Mouse (Mus musculus): ENCODE data around the gene Hoxa11. TPM values are rescaled to one million over a fixed set of nuclear protein-coding genes. Genes with fewer than 3 reads are reported as not detected.

Gene Hoxa11
- polyA plus RNA-seq, 1 experiment from 2014 or later: 66.3 TPM

- DNase-seq (ENCODE audit: low spot score) (peak; percentile 72), ATAC-seq (ENCODE audit: insufficient number of reproducible peaks, low FRiP score, low TSS enrichment, low read depth) (no peak)
- Histone ChIP-seq H3K4me1 (ENCODE audit: control insufficient read depth, insufficient read depth, low read length) (0 out of 2 replicates have a peak, but pooled peaks cover 9% of the 10 kb centered on the region), H3K9ac (ENCODE audit: low read length) (peak overlapping the region; percentile 93), H3K9me3 (ENCODE audit: control insufficient read depth, low read length) (no peaks in the 10 kb centered on the region), H3K27me3 (ENCODE audit: control insufficient read depth, insufficient read depth, low read length) (peaks cover 51% of the 10 kb centered on the region), H3K36me3 (ENCODE audit: control insufficient read depth, insufficient read depth, low read length) (no peaks in the 10 kb centered on the region), H3K27ac (replicated peaks; ENCODE audit: low read depth, low read length) (peak overlapping the region; percentile 96), H3K4me2 (ENCODE audit: low read depth, severe bottlenecking) (peak overlapping the region; percentile 62), H3K4me3 (ENCODE audit: low read depth, low read length) (peak overlapping the region; percentile 69)
- under 1% methylated on average over 24 of the region's 24 CpGs for WGBS
Observed at GRCm38 (mm10) chr6:52262463-52263320, 17.1 kb upstream of the Hoxa11 start.

DNA sequence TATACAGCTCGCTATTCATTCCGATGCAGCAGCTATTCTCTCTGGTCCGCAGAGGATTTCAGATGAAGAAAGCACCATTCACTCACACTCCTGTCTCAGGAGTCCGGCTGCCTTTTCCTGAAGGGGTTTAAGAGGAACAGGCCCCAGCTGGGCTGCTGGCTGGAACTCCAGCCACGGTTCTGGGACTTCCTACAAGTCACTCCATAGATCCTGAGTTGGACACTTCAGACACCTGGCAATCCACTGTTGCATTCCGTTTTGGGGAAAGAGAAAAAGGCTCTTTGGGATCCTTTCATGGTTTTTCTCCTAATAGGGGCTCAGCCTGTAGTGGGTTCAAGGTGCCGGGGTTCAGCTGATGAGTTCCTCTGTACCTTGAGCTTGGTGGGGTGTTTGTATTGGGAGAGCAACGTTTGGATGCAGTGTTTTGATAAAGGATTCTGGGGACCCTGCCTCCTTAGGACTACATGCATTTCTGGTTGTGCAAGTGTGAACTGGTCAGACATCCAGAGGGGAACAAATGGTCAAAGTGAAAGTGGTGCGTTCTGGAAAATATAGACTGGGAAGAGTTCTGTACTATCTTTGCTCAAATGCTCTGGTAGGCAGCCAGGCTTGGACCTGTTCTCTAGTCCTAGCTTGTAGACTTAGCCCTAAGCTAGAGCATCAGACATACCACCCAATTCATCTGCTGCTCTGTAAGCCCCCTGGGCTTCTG lies 16.3 kb upstream of the Hoxa11 start:
- peak overlapping the region; percentile 93 for H3K9ac ChIP-seq (ENCODE audit: low read length)
- H3K36me3 ChIP-seq (ENCODE audit: control insufficient read depth, insufficient read depth, low read length): no peaks in the 10 kb centered on the region
- H3K4me1 ChIP-seq (ENCODE audit: control insufficient read depth, insufficient read depth, low read length): 0 out of 2 replicates have a peak, but pooled peaks cover 9% of the 10 kb centered on the region
- peak overlapping the region; percentile 96 for H3K27ac ChIP-seq (replicated peaks; ENCODE audit: low read depth, low read length)
- DNase-seq (ENCODE audit: low spot score) (peak; percentile 69), ATAC-seq (ENCODE audit: insufficient number of reproducible peaks, low FRiP score, low TSS enrichment, low read depth) (no peak)
- whole genome bisulfite sequencing: 2% methylated on average over 9 of the region's 9 CpGs
- H3K4me2 ChIP-seq (ENCODE audit: low read depth, severe bottlenecking): peak overlapping the region; percentile 62
- H3K4me3 ChIP-seq (ENCODE audit: low read depth, low read length): peak overlapping the region; percentile 69
- H3K27me3 ChIP-seq (ENCODE audit: control insufficient read depth, insufficient read depth, low read length): peaks cover 51% of the 10 kb centered on the region
- no peaks in the 10 kb centered on the region for H3K9me3 ChIP-seq (ENCODE audit: control insufficient read depth, low read length)

GRCm38 (mm10) chr6:52260654-52261575 lies 15.3 kb upstream of the Hoxa11 start, which contains the start of gene Hoxa13:
TSS of gene Hoxa13 (minus strand) at chr6:52260880.
- Histone ChIP-seq H3K9ac (ENCODE audit: low read length) (peak within 1 kb of the TSS; percentile 93), H3K9me3 (ENCODE audit: control insufficient read depth, low read length) (no peaks in the 10 kb centered on the region), H3K4me3 (ENCODE audit: low read depth, low read length) (peak within 1 kb of the TSS; percentile 69), H3K4me2 (ENCODE audit: low read depth, severe bottlenecking) (peak within 1 kb of the TSS; percentile 62), H3K36me3 (ENCODE audit: control insufficient read depth, insufficient read depth, low read length) (no peaks in the 10 kb centered on the region), H3K27ac (replicated peaks; ENCODE audit: low read depth, low read length) (peak within 1 kb of the TSS; percentile 96), H3K4me1 (ENCODE audit: control insufficient read depth, insufficient read depth, low read length) (0 out of 2 replicates have a peak, but pooled peaks cover 9% of the 10 kb centered on the region), H3K27me3 (ENCODE audit: control insufficient read depth, insufficient read depth, low read length) (peaks cover 45% of the 10 kb centered on the region)
- peak; percentile 81 for DNase-seq (ENCODE audit: low spot score)
- under 1% methylated on average over 29 of the region's 72 CpGs for WGBS
- ATAC-seq (ENCODE audit: insufficient number of reproducible peaks, low FRiP score, low TSS enrichment, low read depth): peak; percentile 74

DNA sequence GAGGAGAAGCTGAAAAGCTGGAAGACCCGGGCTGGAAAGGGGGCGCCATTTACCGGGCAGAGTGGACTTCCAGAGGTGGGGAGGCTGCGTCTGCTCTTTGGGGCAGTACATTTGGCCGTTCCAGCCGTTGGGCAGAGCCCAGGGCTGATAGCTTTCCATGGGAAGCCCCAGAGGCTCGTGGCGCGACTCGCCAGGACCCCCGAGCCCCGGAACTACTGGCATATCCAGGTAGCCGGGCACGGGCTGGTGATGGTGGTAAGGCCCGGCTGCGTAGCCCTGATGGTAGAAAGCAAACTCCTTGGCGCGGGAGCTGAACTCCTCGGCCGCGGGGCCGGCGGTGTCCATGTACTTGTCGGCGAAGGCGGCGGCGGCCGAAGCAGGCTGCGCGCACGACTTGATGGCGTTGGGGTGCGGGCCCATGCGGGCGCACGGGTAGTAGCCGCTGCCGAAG lies 14.2 kb upstream of the Hoxa11 start:
- under 1% methylated on average over 39 of the region's 39 CpGs for WGBS
- Histone ChIP-seq H3K27ac (replicated peaks; ENCODE audit: low read depth, low read length) (peak overlapping the region; percentile 96), H3K27me3 (ENCODE audit: control insufficient read depth, insufficient read depth, low read length) (peaks cover 37% of the 10 kb centered on the region), H3K36me3 (ENCODE audit: control insufficient read depth, insufficient read depth, low read length) (no peaks in the 10 kb centered on the region), H3K4me1 (ENCODE audit: control insufficient read depth, insufficient read depth, low read length) (0 out of 2 replicates have a peak, but pooled peaks cover 9% of the 10 kb centered on the region), H3K9me3 (ENCODE audit: control insufficient read depth, low read length) (no peaks in the 10 kb centered on the region), H3K4me2 (ENCODE audit: low read depth, severe bottlenecking) (peak overlapping the region; percentile 62), H3K4me3 (ENCODE audit: low read depth, low read length) (peak overlapping the region; percentile 69), H3K9ac (ENCODE audit: low read length) (peak overlapping the region; percentile 93)
- DNase-seq (ENCODE audit: low spot score) (peak; percentile 76), ATAC-seq (ENCODE audit: insufficient number of reproducible peaks, low FRiP score, low TSS enrichment, low read depth) (no peak)

GRCm38 (mm10) chr6:52259081-52259790 lies 13.6 kb upstream of the Hoxa11 start:
- peak overlapping the region; percentile 96 for H3K27ac ChIP-seq (replicated peaks; ENCODE audit: low read depth, low read length)
- H3K27me3 ChIP-seq (ENCODE audit: control insufficient read depth, insufficient read depth, low read length): peaks cover 32% of the 10 kb centered on the region
- DNase-seq (ENCODE audit: low spot score): peak; percentile 71
- no peaks in the 10 kb centered on the region for H3K9me3 ChIP-seq (ENCODE audit: control insufficient read depth, low read length)
- no peaks in the 10 kb centered on the region for H3K36me3 ChIP-seq (ENCODE audit: control insufficient read depth, insufficient read depth, low read length)
- H3K4me2 ChIP-seq (ENCODE audit: low read depth, severe bottlenecking): peak overlapping the region; percentile 62
- H3K4me3 ChIP-seq (ENCODE audit: low read depth, low read length): peak overlapping the region; percentile 69
- no peak for ATAC-seq (ENCODE audit: insufficient number of reproducible peaks, low FRiP score, low TSS enrichment, low read depth)
- 0 out of 2 replicates have a peak, but pooled peaks cover 9% of the 10 kb centered on the region for H3K4me1 ChIP-seq (ENCODE audit: control insufficient read depth, insufficient read depth, low read length)
- peak overlapping the region; percentile 93 for H3K9ac ChIP-seq (ENCODE audit: low read length)
- WGBS: under 1% methylated on average over 24 of the region's 25 CpGs

GRCm38 (mm10) chr6:52256956-52257355 lies 11.3 kb upstream of the Hoxa11 start:
- H3K9ac ChIP-seq (ENCODE audit: low read length): 0 out of 2 replicates have a peak overlapping the region, but pooled peaks have one; percentile 27
- H3K27ac ChIP-seq (replicated peaks; ENCODE audit: low read depth, low read length): no peak overlapping the region
- peaks cover 12% of the 10 kb centered on the region; the same call in 1 of the 2 replicates for H3K4me1 ChIP-seq (ENCODE audit: control insufficient read depth, insufficient read depth, low read length)
- H3K27me3 ChIP-seq (ENCODE audit: control insufficient read depth, insufficient read depth, low read length): peaks cover 17% of the 10 kb centered on the region
- DNase-seq (ENCODE audit: low spot score) (peak; percentile 95), ATAC-seq (ENCODE audit: insufficient number of reproducible peaks, low FRiP score, low TSS enrichment, low read depth) (no peak)
- no peaks in the 10 kb centered on the region for H3K9me3 ChIP-seq (ENCODE audit: control insufficient read depth, low read length)
- H3K4me3 ChIP-seq (ENCODE audit: low read depth, low read length): peak overlapping the region; percentile 20
- WGBS: 0% methylated on average over 6 of the region's 6 CpGs
- peak overlapping the region; percentile 14; the same call in 1 of the 2 replicates for H3K4me2 ChIP-seq (ENCODE audit: low read depth, severe bottlenecking)
- no peaks in the 10 kb centered on the region for H3K36me3 ChIP-seq (ENCODE audit: control insufficient read depth, insufficient read depth, low read length)

All from limb, embryonic 11.5 days (tissue).